ENCODE assay signal across 10 mouse cellular contexts in genomic region chr11:31767727-31768495, GRCm38 (mm10).
DNase-seq lines count a peak whose midpoint lies in the region; ATAC-seq and TF ChIP-seq lines count a peak whose summit lies in the region.
"Had no signal": no experiment of that assay in that cellular context is flagged by ENCODE, and none has a peak within 500 bp of the region (broad histone marks: within the 10 kb centered on the region; RNA-seq: fewer than 3 reads in every experiment).

No protein-coding gene starts in this region.

- TF ChIP-seq CTCF in kidney, adult 2 months (conservative IDR thresholded peaks at IDR 0.05; ENCODE audit: insufficient read depth, insufficient read length, low read depth, low read length), result no peak

- no peak overlapping the region for H3K4me3 ChIP-seq in kidney, adult 2 months (ENCODE audit: insufficient read depth, low read depth, low read length)
- H3K4me3 ChIP-seq in kidney, embryonic 15.5 days (replicated peaks), result no peak overlapping the region
- no peak overlapping the region for H3K4me3 ChIP-seq in forebrain, embryonic 16.5 days (replicated peaks; ENCODE audit: low read length)
- H3K4me3 ChIP-seq in neural tube, embryonic 14.5 days (ENCODE audit: low read depth, low read length), result no peak overlapping the region
- H3K4me3 ChIP-seq in intestine, embryonic 15.5 days (replicated peaks), result no peak overlapping the region
- H3K4me3 ChIP-seq: heart, embryonic 10.5 days; stomach, embryonic 15.5 days had no signal

- H3K27ac ChIP-seq in kidney, adult 2 months (ENCODE audit: insufficient read depth, low read depth, low read length), result peak overlapping the region; percentile 71
- no peak overlapping the region for H3K27ac ChIP-seq in kidney, embryonic 15.5 days
- peak overlapping the region; percentile 9; the same call in 1 of the 2 replicates for H3K27ac ChIP-seq in forebrain, embryonic 16.5 days (ENCODE audit: low read length)
- peak overlapping the region; percentile 55; the same call in 1 of the 2 replicates for H3K27ac ChIP-seq in neural tube, embryonic 14.5 days (ENCODE audit: low read depth, low read length)
- H3K27ac ChIP-seq in intestine, embryonic 15.5 days, result no peak overlapping the region
- H3K27ac ChIP-seq: stomach, embryonic 15.5 days had no signal

- no peak overlapping the region for H3K4me2 ChIP-seq in kidney, embryonic 15.5 days
- H3K4me2 ChIP-seq in forebrain, embryonic 16.5 days (ENCODE audit: low read length), result no peak overlapping the region
- H3K4me2 ChIP-seq in neural tube, embryonic 14.5 days (ENCODE audit: low read depth, low read length), result no peak overlapping the region
- no peak overlapping the region for H3K4me2 ChIP-seq in intestine, embryonic 15.5 days (replicated peaks)
- H3K4me2 ChIP-seq: stomach, embryonic 15.5 days had no signal

- ATAC-seq in kidney, embryonic 15.5 days (replicated peaks; ENCODE audit: low FRiP score), result no peak
- ATAC-seq in forebrain, embryonic 16.5 days, result peak; percentile 67
- ATAC-seq in neural tube, embryonic 14.5 days (ENCODE audit: low read depth), result peak; percentile 85
- no peak for ATAC-seq in intestine, embryonic 15.5 days
- ATAC-seq in granulocyte monocyte progenitor cell, adult 5-6 weeks (replicated peaks; ENCODE audit: poor library complexity, severe bottlenecking), result no peak

- DNase-seq in kidney, adult 2 months, result peak; percentile 85
- peak; percentile 67 to 86 for DNase-seq in left cerebral cortex, postnatal 14 days (ENCODE audit: low spot score in 2 of 2)
- DNase-seq in spleen, postnatal 10 days (ENCODE audit: low spot score in 2 of 2), result no peak

- no peaks in the 10 kb centered on the region for H3K36me3 ChIP-seq in kidney, adult 2 months (ENCODE audit: control insufficient read depth, insufficient read depth, low read length)
- H3K36me3 ChIP-seq in kidney, embryonic 15.5 days, result no peaks in the 10 kb centered on the region
- no peaks in the 10 kb centered on the region for H3K36me3 ChIP-seq in forebrain, embryonic 16.5 days (ENCODE audit: control insufficient read depth, insufficient read depth)
- no peaks in the 10 kb centered on the region for H3K36me3 ChIP-seq in neural tube, embryonic 14.5 days (ENCODE audit: control insufficient read depth, insufficient read depth, low read length)
- no peaks in the 10 kb centered on the region for H3K36me3 ChIP-seq in intestine, embryonic 15.5 days
- H3K36me3 ChIP-seq: heart, embryonic 10.5 days; stomach, embryonic 15.5 days had no signal

- H3K27me3 ChIP-seq in kidney, adult 2 months (replicated peaks; ENCODE audit: control insufficient read depth, insufficient read depth, low read length), result no peaks in the 10 kb centered on the region
- no peaks in the 10 kb centered on the region for H3K27me3 ChIP-seq in kidney, embryonic 15.5 days
- H3K27me3 ChIP-seq in forebrain, embryonic 16.5 days (replicated peaks; ENCODE audit: control insufficient read depth, insufficient read depth, low read length), result no peaks in the 10 kb centered on the region
- no peaks in the 10 kb centered on the region for H3K27me3 ChIP-seq in neural tube, embryonic 14.5 days (ENCODE audit: control insufficient read depth, insufficient read depth, low read length)
- H3K27me3 ChIP-seq in intestine, embryonic 15.5 days (replicated peaks), result no peaks in the 10 kb centered on the region
- H3K27me3 ChIP-seq: stomach, embryonic 15.5 days had no signal

- H3K9ac ChIP-seq in kidney, embryonic 15.5 days, result no peak overlapping the region
- no peak overlapping the region for H3K9ac ChIP-seq in forebrain, embryonic 16.5 days (replicated peaks; ENCODE audit: low read depth, low read length)
- no peak overlapping the region for H3K9ac ChIP-seq in neural tube, embryonic 14.5 days (replicated peaks; ENCODE audit: low read depth, low read length)
- no peak overlapping the region for H3K9ac ChIP-seq in intestine, embryonic 15.5 days
- H3K9ac ChIP-seq: stomach, embryonic 15.5 days had no signal

- H3K4me1 ChIP-seq in kidney, adult 2 months (ENCODE audit: control insufficient read depth, insufficient read depth, low read length), result peaks cover 41% of the 10 kb centered on the region
- peaks cover 7% of the 10 kb centered on the region; the same call in 1 of the 2 replicates for H3K4me1 ChIP-seq in kidney, embryonic 15.5 days
- H3K4me1 ChIP-seq in forebrain, embryonic 16.5 days (replicated peaks; ENCODE audit: control insufficient read depth, insufficient read depth, low read length), result peaks cover 23% of the 10 kb centered on the region
- peaks cover 8% of the 10 kb centered on the region; the same call in 1 of the 2 replicates for H3K4me1 ChIP-seq in neural tube, embryonic 14.5 days (ENCODE audit: control insufficient read depth, insufficient read depth, low read length)
- no peaks in the 10 kb centered on the region for H3K4me1 ChIP-seq in intestine, embryonic 15.5 days (replicated peaks)
- H3K4me1 ChIP-seq: stomach, embryonic 15.5 days had no signal

- WGBS in kidney, adult 2 months, result 49% methylated on average over 10 of the region's 10 CpGs
- WGBS in kidney, embryonic 15.5 days, result 62% methylated on average over 10 of the region's 10 CpGs
- 37% methylated on average over 10 of the region's 10 CpGs for WGBS in forebrain, embryonic 16.5 days
- 24% methylated on average over 10 of the region's 10 CpGs for whole genome bisulfite sequencing in neural tube, embryonic 14.5 days
- WGBS in intestine, embryonic 15.5 days, result 68% methylated on average over 10 of the region's 10 CpGs

- no peak for TF ChIP-seq POLR2A in kidney, adult 2 months (IDR thresholded peaks at IDR 0.05; ENCODE audit: low read depth, low read length)

- no peaks in the 10 kb centered on the region for H3K9me3 ChIP-seq in kidney, embryonic 15.5 days (replicated peaks)
- no peaks in the 10 kb centered on the region for H3K9me3 ChIP-seq in forebrain, embryonic 16.5 days (ENCODE audit: control insufficient read depth, low read length)
- no peaks in the 10 kb centered on the region for H3K9me3 ChIP-seq in neural tube, embryonic 14.5 days (ENCODE audit: control insufficient read depth, low read length)
- no peaks in the 10 kb centered on the region for H3K9me3 ChIP-seq in intestine, embryonic 15.5 days
- H3K9me3 ChIP-seq: heart, embryonic 10.5 days; stomach, embryonic 15.5 days had no signal

- intact Hi-C loops in left cerebral cortex, postnatal 14 days (cut with DNase I), result loop anchor here (5.0 to 10.0 kb wide), 2 partner anchors 104 to 177 kb away; partner anchors contain the start of gene Cpeb4

Comparison
In these comparisons a context has a peak if more than half of its experiments do, and no peak if none do; other contexts are left out.
1. H3K27ac ChIP-seq: peak in kidney, adult 2 months (single experiment), forebrain, embryonic 16.5 days (single experiment) and neural tube, embryonic 14.5 days (single experiment); none in kidney, embryonic 15.5 days (single experiment) and intestine, embryonic 15.5 days (single experiment).
2. DNase-seq: peak in kidney, adult 2 months (single experiment) and left cerebral cortex, postnatal 14 days (2 of 2); none in spleen, postnatal 10 days (0 of 2).
3. ATAC-seq: peak in forebrain, embryonic 16.5 days (single experiment) and neural tube, embryonic 14.5 days (single experiment); none in kidney, embryonic 15.5 days (single experiment), intestine, embryonic 15.5 days (single experiment) and granulocyte monocyte progenitor cell, adult 5-6 weeks (single experiment).